15 mouse cellular contexts compared by ENCODE assay signal in the genomic region with DNA sequence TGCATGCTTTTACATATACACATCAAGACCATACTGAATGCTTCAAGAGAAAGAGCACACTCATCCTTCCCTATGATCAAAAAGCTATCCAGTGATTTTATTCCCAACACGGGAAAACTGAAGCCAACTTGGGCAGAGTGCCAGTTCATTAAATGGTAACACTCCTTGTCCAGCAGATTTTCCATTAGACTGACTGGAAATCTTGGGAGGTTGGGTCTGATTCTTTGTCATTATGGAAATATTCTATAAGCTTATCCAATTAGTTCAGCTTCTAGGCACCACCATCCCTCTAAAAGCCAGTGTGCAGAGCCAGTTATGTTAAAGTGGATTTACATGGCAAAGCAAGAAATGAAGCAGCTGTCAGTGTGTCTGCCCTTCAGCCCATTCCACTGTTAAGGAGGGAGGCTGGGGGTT. TPM values are rescaled to one million over a fixed set of nuclear protein-coding genes. Genes with fewer than 3 reads are reported as not detected.
DNase-seq lines count a peak whose midpoint lies in the region; ATAC-seq and TF ChIP-seq lines count a peak whose summit lies in the region.
"Had no signal": no experiment of that assay in that cellular context is flagged by ENCODE, and none has a peak within 500 bp of the region (broad histone marks: within the 10 kb centered on the region; RNA-seq: fewer than 3 reads in every experiment).

No protein-coding gene starts in this region.

- no peaks in the 10 kb centered on the region for H3K9me3 ChIP-seq in embryonic facial prominence, embryonic 15.5 days (replicated peaks)
- H3K9me3 ChIP-seq in midbrain, embryonic 13.5 days = no peaks in the 10 kb centered on the region
- no peaks in the 10 kb centered on the region for H3K9me3 ChIP-seq in heart, embryonic 11.5 days (replicated peaks; ENCODE audit: control insufficient read depth, low read length)
- H3K9me3 ChIP-seq: liver, embryonic 15.5 days had no signal

- H3K27me3 ChIP-seq in heart, adult 2 months (ENCODE audit: control insufficient read depth, insufficient read depth, low read length) = no peaks in the 10 kb centered on the region
- no peaks in the 10 kb centered on the region for H3K27me3 ChIP-seq in embryonic facial prominence, embryonic 15.5 days
- no peaks in the 10 kb centered on the region for H3K27me3 ChIP-seq in midbrain, embryonic 13.5 days
- H3K27me3 ChIP-seq in heart, embryonic 11.5 days (ENCODE audit: control insufficient read depth, insufficient read depth, low read length) = no peaks in the 10 kb centered on the region
- H3K27me3 ChIP-seq: liver, embryonic 15.5 days; megakaryocyte, embryonic 14.5 days had no signal

- no peak for TF ChIP-seq CTCF in heart, adult 2 months (IDR thresholded peaks at IDR 0.05)

- intact Hi-C loops in heart, adult 2 months (cut with DNase I) = no loop called here

- TF ChIP-seq POLR2A in heart, adult 2 months (IDR thresholded peaks at IDR 0.05; ENCODE audit: insufficient read depth, low read depth, low read length) = no peak

- peaks cover 3% of the 10 kb centered on the region for H3K36me3 ChIP-seq in heart, adult 2 months (ENCODE audit: control insufficient read depth, insufficient read depth, low read length)
- no peaks in the 10 kb centered on the region for H3K36me3 ChIP-seq in embryonic facial prominence, embryonic 15.5 days
- H3K36me3 ChIP-seq in midbrain, embryonic 13.5 days = no peaks in the 10 kb centered on the region
- no peaks in the 10 kb centered on the region for H3K36me3 ChIP-seq in heart, embryonic 11.5 days (ENCODE audit: control insufficient read depth, insufficient read depth, low read length)
- H3K36me3 ChIP-seq: liver, embryonic 15.5 days had no signal

- no peak overlapping the region for H3K4me3 ChIP-seq in heart, adult 2 months
- H3K4me3 ChIP-seq in embryonic facial prominence, embryonic 15.5 days (replicated peaks) = no peak overlapping the region
- H3K4me3 ChIP-seq in midbrain, embryonic 13.5 days (replicated peaks) = no peak overlapping the region
- H3K4me3 ChIP-seq in heart, embryonic 11.5 days (ENCODE audit: low read depth, low read length) = no peak overlapping the region
- H3K4me3 ChIP-seq: liver, embryonic 15.5 days; megakaryocyte, embryonic 14.5 days had no signal

- no peak for TF ChIP-seq EP300 in heart, adult 2 months (IDR thresholded peaks at IDR 0.05; ENCODE audit: insufficient read depth, low read depth, low read length)

- H3K4me2 ChIP-seq in embryonic facial prominence, embryonic 15.5 days (replicated peaks) = no peak overlapping the region
- H3K4me2 ChIP-seq in midbrain, embryonic 13.5 days (replicated peaks) = no peak overlapping the region
- no peak overlapping the region for H3K4me2 ChIP-seq in heart, embryonic 11.5 days
- H3K4me2 ChIP-seq: liver, embryonic 15.5 days had no signal

- H3K79me2 ChIP-seq in heart, adult 2 months (replicated peaks; ENCODE audit: control insufficient read depth, insufficient read depth, low read length) = no peaks in the 10 kb centered on the region

- H3K27ac ChIP-seq in heart, adult 2 months = peak overlapping the region; percentile 50
- H3K27ac ChIP-seq in embryonic facial prominence, embryonic 15.5 days (replicated peaks) = no peak overlapping the region
- peak overlapping the region; percentile 47; the same call in 1 of the 2 replicates for H3K27ac ChIP-seq in midbrain, embryonic 13.5 days
- no peak overlapping the region for H3K27ac ChIP-seq in heart, embryonic 11.5 days (ENCODE audit: low read depth, low read length)
- H3K27ac ChIP-seq: liver, embryonic 15.5 days had no signal

- ATAC-seq in embryonic facial prominence, embryonic 15.5 days (ENCODE audit: insufficient number of reproducible peaks, low FRiP score, low TSS enrichment, low read depth) = peak; percentile 63; the same call in 1 of the 2 replicates
- peak; percentile 97 for ATAC-seq in midbrain, embryonic 13.5 days
- ATAC-seq in heart, embryonic 11.5 days (replicated peaks; ENCODE audit: insufficient number of reproducible peaks, low FRiP score, low TSS enrichment) = no peak
- ATAC-seq: CD4-positive, CD25-positive, alpha-beta regulatory T cell, adult 4 months had no signal

- H3K9ac ChIP-seq in heart, adult 2 months (ENCODE audit: low read depth, low read length) = no peak overlapping the region
- no peak overlapping the region for H3K9ac ChIP-seq in embryonic facial prominence, embryonic 15.5 days
- no peak overlapping the region for H3K9ac ChIP-seq in midbrain, embryonic 13.5 days (replicated peaks)
- H3K9ac ChIP-seq in heart, embryonic 11.5 days (ENCODE audit: low read depth, low read length) = no peak overlapping the region
- H3K9ac ChIP-seq: liver, embryonic 15.5 days had no signal

- 19% methylated on average over 1 of the region's 1 CpGs for WGBS in heart, adult 2 months
- WGBS in embryonic facial prominence, embryonic 15.5 days = 18% methylated on average over 1 of the region's 1 CpGs
- 22% methylated on average over 1 of the region's 1 CpGs for whole genome bisulfite sequencing in midbrain, embryonic 13.5 days
- WGBS in heart, embryonic 11.5 days (ENCODE audit: insufficient replicate concordance) = 53% methylated on average over 1 of the region's 1 CpGs

- H3K4me1 ChIP-seq in heart, adult 2 months (ENCODE audit: control insufficient read depth, insufficient read depth, low read length) = peaks cover 2% of the 10 kb centered on the region
- 0 out of 2 replicates have a peak, but pooled peaks cover 6% of the 10 kb centered on the region for H3K4me1 ChIP-seq in embryonic facial prominence, embryonic 15.5 days
- H3K4me1 ChIP-seq in midbrain, embryonic 13.5 days (replicated peaks) = peaks cover 25% of the 10 kb centered on the region
- no peaks in the 10 kb centered on the region for H3K4me1 ChIP-seq in heart, embryonic 11.5 days (ENCODE audit: control insufficient read depth, insufficient read depth, low read length)
- H3K4me1 ChIP-seq: liver, embryonic 15.5 days; megakaryocyte, embryonic 14.5 days had no signal

- no peak for DNase-seq in heart, adult 2 months
- DNase-seq in heart, adult 9 months (ENCODE audit: low spot score in 2 of 2) = no peak
- DNase-seq in NIH3T3 (ENCODE audit: low read depth) = peak; percentile 51
- DNase-seq in thymus, postnatal 36 days = no peak
- DNase-seq in kidney, adult 9 months = no peak
- DNase-seq: kidney, adult 2 months had no signal

RNA-seq across cellular contexts. Expression of a gene that starts 16.3 kb away (rescaled TPM):
- 10 to 100 TPM; 55.2 to 55.6 TPM for total RNA-seq in heart, adult 2 months (2021)
- 13.7 and 21.2 TPM in 2 replicates for polyA plus RNA-seq in heart, adult 2 months (2012; rRNA removed)
- 22.3 and 26.3 TPM in 2 replicates for polyA plus RNA-seq in embryonic facial prominence, embryonic 15.5 days (2015; fragmentation: Nextera tagmentation; extraction: Ambion mirVana)
- polyA plus RNA-seq in midbrain, embryonic 13.5 days (2015; fragmentation: Nextera tagmentation; extraction: Ambion mirVana) = 7.7 and 8.9 TPM in 2 replicates
- 10.4 and 11.1 TPM in 2 replicates for polyA plus RNA-seq in heart, embryonic 11.5 days (2014; fragmentation: Nextera tagmentation; extraction: Ambion mirVana)
- total RNA-seq: common myeloid progenitor, adult 5-6 weeks had no signal

RNA-seq across cellular contexts. Expression of a gene that starts 17.0 kb away (rescaled TPM):
- not detected for total RNA-seq in heart, adult 2 months (2021)
- polyA plus RNA-seq in heart, adult 2 months (2012; rRNA removed) = 0.16 TPM in 1 of 2 replicates, not detected in the other
- not detected in 2 replicates for polyA plus RNA-seq in embryonic facial prominence, embryonic 15.5 days (2015; fragmentation: Nextera tagmentation; extraction: Ambion mirVana)
- not detected in 2 replicates for polyA plus RNA-seq in midbrain, embryonic 13.5 days (2015; fragmentation: Nextera tagmentation; extraction: Ambion mirVana)
- polyA plus RNA-seq in heart, embryonic 11.5 days (2014; fragmentation: Nextera tagmentation; extraction: Ambion mirVana) = not detected in 2 replicates
- total RNA-seq: common myeloid progenitor, adult 5-6 weeks had no signal
- polyA plus RNA-seq: CD4-positive, CD25-positive, alpha-beta regulatory T cell, adult 4 months; heart, embryonic 14.5 days; kidney, adult 2 months; liver, embryonic 15.5 days; spleen, adult 2 months had no signal

Comparison
In these comparisons a context has a peak if more than half of its experiments do, and no peak if none do; other contexts are left out.
1. H3K27ac ChIP-seq: peak in heart, adult 2 months (single experiment) and midbrain, embryonic 13.5 days (single experiment); none in embryonic facial prominence, embryonic 15.5 days (single experiment) and heart, embryonic 11.5 days (single experiment).